Mouse (Mus musculus): ENCODE results near the gene Rnf144a. TPM values are rescaled to one million over a fixed set of nuclear protein-coding genes. Genes with fewer than 3 reads are reported as not detected.

The Rnf144a gene
- total and polyA plus RNA-seq, 2 experiments from 2014 or later = 6.8 to 9.4 TPM

- DNase-seq (ENCODE audit: low spot score) = peak; percentile 65
- no peak for TF ChIP-seq CTCF (IDR thresholded peaks at IDR 0.05; ENCODE audit: low read depth)
- no peak for TF ChIP-seq EP300 (IDR thresholded peaks at IDR 0.05; ENCODE audit: low read depth)
- Histone ChIP-seq H3K9ac (replicated peaks; ENCODE audit: low read depth, low read length) (no peak overlapping the region), H3K4me3 (ENCODE audit: low read depth, low read length) (no peak overlapping the region), H3K36me3 (replicated peaks; ENCODE audit: control insufficient read depth, insufficient read depth, low read length) (no peaks in the 10 kb centered on the region), H3K27ac (ENCODE audit: low read depth) (peak overlapping the region; percentile 60), H3K9me3 (replicated peaks; ENCODE audit: control insufficient read depth, low read length) (no peaks in the 10 kb centered on the region), H3K27me3 (ENCODE audit: control insufficient read depth, insufficient read depth, low read length) (no peaks in the 10 kb centered on the region), H3K4me1 (ENCODE audit: control insufficient read depth, insufficient read depth) (0 out of 2 replicates have a peak, but pooled peaks cover 10% of the 10 kb centered on the region), H3K4me2 (ENCODE audit: low read depth, low read length) (no peak overlapping the region)
- WGBS = 66% methylated on average over 2 of the region's 2 CpGs
- peak; percentile 65 for ATAC-seq (ENCODE audit: insufficient read depth, low read depth)
These were observed 47.7 kb downstream of the Rnf144a start for GRCm38 (mm10) chr12:26367361-26367760.

- no peak for ATAC-seq (ENCODE audit: insufficient read depth, low read depth)
- TF ChIP-seq CTCF (IDR thresholded peaks at IDR 0.05; ENCODE audit: low read depth) (no peak), EP300 (IDR thresholded peaks at IDR 0.05; ENCODE audit: low read depth) (no peak)
These were observed 48.7 kb downstream of the Rnf144a start for GRCm38 (mm10) chr12:26366372-26366771.

GRCm38 (mm10) chr12:26365531-26366315 is 49.3 kb downstream of the Rnf144a start:
- WGBS = 75% methylated on average over 3 of the region's 3 CpGs
- H3K4me2 ChIP-seq (ENCODE audit: low read depth, low read length) = no peak overlapping the region
- DNase-seq (ENCODE audit: low spot score) (no peak), ATAC-seq (ENCODE audit: insufficient read depth, low read depth) (peak; percentile 25; the same call in 1 of the 2 replicates)
- H3K4me1 ChIP-seq (ENCODE audit: control insufficient read depth, insufficient read depth) = 0 out of 2 replicates have a peak, but pooled peaks cover 10% of the 10 kb centered on the region
- no peak for TF ChIP-seq CTCF (IDR thresholded peaks at IDR 0.05; ENCODE audit: low read depth)
- no peak for TF ChIP-seq EP300 (IDR thresholded peaks at IDR 0.05; ENCODE audit: low read depth)
- no peak overlapping the region for H3K9ac ChIP-seq (replicated peaks; ENCODE audit: low read depth, low read length)
- H3K36me3 ChIP-seq (replicated peaks; ENCODE audit: control insufficient read depth, insufficient read depth, low read length) = no peaks in the 10 kb centered on the region
- H3K9me3 ChIP-seq (replicated peaks; ENCODE audit: control insufficient read depth, low read length) = no peaks in the 10 kb centered on the region
- 0 out of 2 replicates have a peak overlapping the region, but pooled peaks have one; percentile 20 for H3K27ac ChIP-seq (ENCODE audit: low read depth)
- no peak overlapping the region for H3K4me3 ChIP-seq (ENCODE audit: low read depth, low read length)
- H3K27me3 ChIP-seq (ENCODE audit: control insufficient read depth, insufficient read depth, low read length) = no peaks in the 10 kb centered on the region

More at GRCm38 (mm10) chr12:26366372-26366771, 48.7 kb downstream of the Rnf144a start:
- Histone ChIP-seq H3K27ac (ENCODE audit: low read depth) (0 out of 2 replicates have a peak overlapping the region, but pooled peaks have one; percentile 60), H3K9me3 (replicated peaks; ENCODE audit: control insufficient read depth, low read length) (no peaks in the 10 kb centered on the region), H3K36me3 (replicated peaks; ENCODE audit: control insufficient read depth, insufficient read depth, low read length) (no peaks in the 10 kb centered on the region), H3K4me1 (ENCODE audit: control insufficient read depth, insufficient read depth) (0 out of 2 replicates have a peak, but pooled peaks cover 10% of the 10 kb centered on the region), H3K9ac (replicated peaks; ENCODE audit: low read depth, low read length) (no peak overlapping the region), H3K4me3 (ENCODE audit: low read depth, low read length) (no peak overlapping the region), H3K4me2 (ENCODE audit: low read depth, low read length) (no peak overlapping the region), H3K27me3 (ENCODE audit: control insufficient read depth, insufficient read depth, low read length) (no peaks in the 10 kb centered on the region)
- 76% methylated on average over 4 of the region's 4 CpGs for WGBS
- no peak for DNase-seq (ENCODE audit: low spot score)

GRCm38 (mm10) chr12:26364822-26365221 is 50.2 kb downstream of the Rnf144a start:
- ATAC-seq (ENCODE audit: insufficient read depth, low read depth) (no peak), DNase-seq (ENCODE audit: low spot score) (no peak)
- Histone ChIP-seq H3K36me3 (replicated peaks; ENCODE audit: control insufficient read depth, insufficient read depth, low read length) (no peaks in the 10 kb centered on the region), H3K27me3 (ENCODE audit: control insufficient read depth, insufficient read depth, low read length) (no peaks in the 10 kb centered on the region), H3K4me1 (ENCODE audit: control insufficient read depth, insufficient read depth) (0 out of 2 replicates have a peak, but pooled peaks cover 10% of the 10 kb centered on the region), H3K4me2 (ENCODE audit: low read depth, low read length) (no peak overlapping the region), H3K27ac (ENCODE audit: low read depth) (no peak overlapping the region), H3K9ac (replicated peaks; ENCODE audit: low read depth, low read length) (no peak overlapping the region), H3K4me3 (ENCODE audit: low read depth, low read length) (no peak overlapping the region), H3K9me3 (replicated peaks; ENCODE audit: control insufficient read depth, low read length) (no peaks in the 10 kb centered on the region)
- no peak for TF ChIP-seq EP300 (IDR thresholded peaks at IDR 0.05; ENCODE audit: low read depth)
- TF ChIP-seq CTCF (IDR thresholded peaks at IDR 0.05; ENCODE audit: low read depth) = no peak
- WGBS = 70% methylated on average over 5 of the region's 5 CpGs

- H3K36me3 ChIP-seq (replicated peaks; ENCODE audit: control insufficient read depth, insufficient read depth, low read length) = no peaks in the 10 kb centered on the region
- H3K9ac ChIP-seq (replicated peaks; ENCODE audit: low read depth, low read length) = no peak overlapping the region
- H3K4me2 ChIP-seq (ENCODE audit: low read depth, low read length) = no peak overlapping the region
- H3K27me3 ChIP-seq (ENCODE audit: control insufficient read depth, insufficient read depth, low read length) = no peaks in the 10 kb centered on the region
- no peaks in the 10 kb centered on the region for H3K4me1 ChIP-seq (ENCODE audit: control insufficient read depth, insufficient read depth)
- no peak overlapping the region for H3K27ac ChIP-seq (ENCODE audit: low read depth)
- ATAC-seq (ENCODE audit: insufficient read depth, low read depth) (no peak), DNase-seq (ENCODE audit: low spot score) (no peak)
- WGBS = 81% methylated on average over 10 of the region's 10 CpGs
- no peak overlapping the region for H3K4me3 ChIP-seq (ENCODE audit: low read depth, low read length)
- H3K9me3 ChIP-seq (replicated peaks; ENCODE audit: control insufficient read depth, low read length) = no peaks in the 10 kb centered on the region
- TF ChIP-seq CTCF (IDR thresholded peaks at IDR 0.05; ENCODE audit: low read depth) = no peak
- no peak for TF ChIP-seq EP300 (IDR thresholded peaks at IDR 0.05; ENCODE audit: low read depth)
These were observed 54.0 kb downstream of the Rnf144a start for GRCm38 (mm10) chr12:26360946-26361523.
